Mouse (Mus musculus) erythroblast, embryonic 14.5 days (primary cell): Measurements from ENCODE around the gene Tnfsf12.

Source experiments
- GATA1 ChIP-seq: IDR thresholded peaks from 2 replicates; pipeline ENCODE4 v1.6.1; 2012; ENCODE audit warnings: low read length, inconsistent platforms, mixed read lengths
- TAL1 ChIP-seq: IDR thresholded peaks from 3 replicates; pipeline ENCODE4 v1.6.1; 2012; ENCODE audit warnings: low read length, inconsistent platforms, mixed read lengths

DNA sequence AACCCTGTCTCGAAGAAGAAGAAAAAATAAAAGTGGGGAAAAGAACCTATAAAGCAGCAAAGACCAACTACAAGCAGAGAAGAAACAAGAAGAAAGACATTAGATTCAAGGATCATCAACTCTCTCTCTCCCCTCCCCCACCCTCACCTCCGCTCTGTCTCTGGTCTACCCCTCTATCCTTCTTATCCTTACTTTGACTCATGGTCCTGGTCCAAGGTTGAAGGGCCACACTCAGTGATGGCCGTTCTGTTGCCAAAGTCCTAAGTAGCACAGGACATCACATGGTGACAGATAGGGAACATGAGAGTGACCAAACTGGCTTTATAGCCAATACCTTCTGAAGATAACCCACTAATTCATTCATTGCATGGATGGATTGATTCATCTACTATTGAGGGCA is 1.7 kb upstream of the Tnfsf12 start:
- TF ChIP-seq TAL1 (no peak), GATA1 (no peak)
